Mouse (Mus musculus) stomach, embryonic 15.5 days (tissue): ENCODE results near the gene Gm17469. TPM values are rescaled to one million over a fixed set of nuclear protein-coding genes. Genes with fewer than 3 reads are reported as not detected.
"Not testable (repeated sequence)": the region's sequence is repeated elsewhere in the genome, so short reads cannot be mapped to it uniquely, and the experiment has no call there.

Experiments used
- ATAC-seq: fragments of 200-750 bp; cut with Nextera tagmentation; 2 replicates; pipeline ENCODE4 v1.8.0; 2017; ENCODE audit warnings: low read depth, moderate number of reproducible peaks, moderate TSS enrichment; ENCODE audit not compliant: insufficient read depth, low FRiP score
- H3K27ac ChIP-seq: fragments of 300-500 bp; sonication (generic); 2 replicates; pipeline ENCODE4 v1.5.1; 2015; ENCODE audit warnings: mild to moderate bottlenecking, inconsistent platforms
- H3K27me3 ChIP-seq: fragments of 300-500 bp; sonication (generic); replicated peaks from 2 replicates; pipeline ENCODE4 v1.6.1; 2015; ENCODE audit warnings: inconsistent platforms
- H3K36me3 ChIP-seq: fragments of 300-500 bp; sonication (generic); 2 replicates; pipeline ENCODE4 v1.6.1; 2015; ENCODE audit warnings: inconsistent platforms
- H3K4me1 ChIP-seq: fragments of 300-500 bp; sonication (generic); 2 replicates; pipeline ENCODE4 v1.6.1; 2015; ENCODE audit warnings: inconsistent platforms
- H3K4me2 ChIP-seq: fragments of 300-500 bp; sonication (generic); 2 replicates; pipeline ENCODE4 v1.6.1; 2015; ENCODE audit warnings: mild to moderate bottlenecking, inconsistent platforms
- H3K4me3 ChIP-seq: fragments of 300-500 bp; sonication (generic); replicated peaks from 2 replicates; pipeline ENCODE4 v1.5.1; 2015; ENCODE audit warnings: inconsistent platforms
- H3K9ac ChIP-seq: fragments of 300-500 bp; sonication (generic); 2 replicates; pipeline ENCODE4 v1.6.1; 2015; ENCODE audit warnings: inconsistent platforms
- H3K9me3 ChIP-seq: fragments of 300-500 bp; sonication (generic); 2 replicates; pipeline ENCODE4 v1.6.1; 2016; ENCODE audit warnings: inconsistent platforms
- WGBS: fragments of 180-500 bp; shearing (Covaris S2); methylation state at CpG from one replicate; pipeline ENCODE4 v1.1.7; 2015; 5-methylcytosine and 5-hydroxymethylcytosine counted together
- polyA plus RNA-seq: library from polyadenylated mRNA; unstranded; fragments of >200 nt; fragmentation: Nextera tagmentation; extraction: Ambion mirVana; gene quantifications from 2 replicates; pipeline ENCODE4 v1.2.1, GENCODE M21; 2015

Gene Gm17469
- polyA plus RNA-seq = not detected in 2 replicates

GRCm38 (mm10) chrX:124629593-124629992 lies at the start of gene Gm17469:
Gm17469 (plus strand) TSS chrX:124629893.
- not testable (repeated sequence) for ATAC-seq, H3K4me3 ChIP-seq, H3K9me3 ChIP-seq, H3K4me2 ChIP-seq, H3K9ac ChIP-seq, H3K27me3 ChIP-seq, H3K27ac ChIP-seq, H3K36me3 ChIP-seq, H3K4me1 ChIP-seq
- WGBS = no CpG with 5 or more reads among the region's 4 CpGs

Other genes starting within 250 kb of the Gm17469 start
- gene Gm17584, start 129.3 kb upstream of the Gm17469 start, polyA plus RNA-seq = not detected in 2 replicates